Mouse (Mus musculus) bone marrow macrophage, adult 2 months (primary cell): ENCODE data around the gene Emc10. TPM values are rescaled to one million over a fixed set of nuclear protein-coding genes. Genes with fewer than 3 reads are reported as not detected.

ENCODE experiments used
- H3K27ac ChIP-seq: 2 replicates; pipeline ENCODE4 v1.5.1; 2012; ENCODE audit warnings: low read depth, low read length; ENCODE audit not compliant: insufficient read depth
- H3K4me1 ChIP-seq: 2 replicates; pipeline ENCODE4 v1.6.1; 2012; ENCODE audit warnings: low read length; ENCODE audit not compliant: control insufficient read depth, insufficient read depth
- H3K4me3 ChIP-seq: 2 replicates; pipeline ENCODE4 v1.5.1; 2012; ENCODE audit warnings: mild to moderate bottlenecking, low read length, moderate library complexity; ENCODE audit not compliant: insufficient read depth
- CTCF ChIP-seq: IDR thresholded peaks from 2 replicates; pipeline ENCODE4 v1.5.1; 2012; ENCODE audit warnings: low read depth, mild to moderate bottlenecking, low read length, moderate library complexity
- POLR2A ChIP-seq: IDR thresholded peaks from 2 replicates; pipeline ENCODE4 v1.6.1; 2012; ENCODE audit warnings: mild to moderate bottlenecking, low read depth, low read length, borderline replicate concordance
- polyA plus RNA-seq: library from polyadenylated mRNA; stranded (reverse); fragments of >200 nt; gene quantifications from 2 replicates; pipeline ENCODE4 v1.2.4, GENCODE M21; 2012; ENCODE audit not compliant: missing spikeins, insufficient read depth, insufficient read length

Gene Emc10
- 82.1 and 89.3 TPM in 2 replicates for polyA plus RNA-seq

GRCm38 (mm10) chr7:44495992-44496770 lies at the start of gene Emc10, which contains the start of gene Fam71e1:
Gene Emc10 (minus strand): TSS chr7:44496529.
Gene Fam71e1 (plus strand): TSS chr7:44496581.
- TF ChIP-seq POLR2A: 0 out of 2 replicates have a peak, but pooled peaks have one; percentile 56
- TF ChIP-seq CTCF: no peak
- peaks cover 12% of the 10 kb centered on the region for H3K4me1 ChIP-seq
- peak within 1 kb of the TSS; percentile 88 for H3K4me3 ChIP-seq
- peak within 1 kb of the TSS; percentile 72 for H3K27ac ChIP-seq

GRCm38 (mm10) chr7:44543071-44543470 lies 46.7 kb upstream of the Emc10 start:
- no peak overlapping the region for H3K27ac ChIP-seq
- 0 out of 2 replicates have a peak, but pooled peaks cover 2% of the 10 kb centered on the region for H3K4me1 ChIP-seq
- no peak for TF ChIP-seq CTCF
- TF ChIP-seq POLR2A: no peak

GRCm38 (mm10) chr7:44542555-44542954 lies 46.2 kb upstream of the Emc10 start:
- 0 out of 2 replicates have a peak, but pooled peaks cover 2% of the 10 kb centered on the region for H3K4me1 ChIP-seq
- no peak overlapping the region for H3K4me3 ChIP-seq
- TF ChIP-seq POLR2A (no peak), CTCF (no peak)
- no peak overlapping the region for H3K27ac ChIP-seq

More at GRCm38 (mm10) chr7:44543071-44543470, 46.7 kb upstream of the Emc10 start:
- H3K4me3 ChIP-seq: no peak overlapping the region

DNA sequence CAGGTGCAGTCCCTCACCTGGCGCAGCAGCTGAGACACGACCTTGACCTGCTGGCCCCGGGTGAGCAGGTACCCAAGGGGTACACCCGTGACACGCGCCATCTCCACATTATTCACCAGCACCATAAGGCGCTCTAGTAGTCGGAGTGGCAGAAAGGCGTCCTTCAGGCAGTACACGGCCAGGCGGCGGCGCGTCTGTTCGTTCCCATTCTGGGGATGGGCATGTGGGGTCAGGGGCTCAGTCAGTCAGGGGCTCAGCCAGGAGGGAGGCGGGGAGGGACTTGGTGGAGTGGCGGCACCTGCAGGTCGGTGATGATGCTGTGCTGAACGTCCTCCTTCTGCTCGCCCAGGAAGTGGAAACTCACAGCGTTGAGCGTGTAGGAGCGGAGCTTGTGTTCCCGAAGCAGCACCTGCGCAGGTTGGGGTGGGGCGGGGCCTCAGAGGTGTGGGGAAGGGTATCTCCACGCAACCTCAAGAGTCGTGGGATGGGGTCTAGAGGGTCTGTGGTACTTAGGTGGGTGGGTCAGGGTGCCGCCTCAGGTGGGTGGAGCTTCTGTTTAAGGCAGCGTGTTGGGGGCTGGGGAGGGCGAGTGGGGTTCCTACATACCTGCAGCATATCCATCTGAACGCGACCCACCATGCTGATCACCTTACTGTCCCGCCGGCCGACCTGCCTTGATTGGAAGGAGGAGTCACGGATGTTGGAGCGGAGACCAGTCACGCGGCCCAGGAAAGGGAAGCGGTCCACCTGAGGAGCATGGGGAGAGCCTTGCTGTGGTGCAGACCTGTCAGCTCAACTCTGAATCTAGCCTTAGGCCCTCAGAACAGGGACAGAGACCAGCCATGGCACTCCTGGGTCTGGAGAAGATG lies 42.7 kb upstream of the Emc10 start:
- no peak overlapping the region for H3K27ac ChIP-seq
- no peak overlapping the region for H3K4me3 ChIP-seq
- no peaks in the 10 kb centered on the region for H3K4me1 ChIP-seq
- no peak for TF ChIP-seq POLR2A
- TF ChIP-seq CTCF: no peak

DNA sequence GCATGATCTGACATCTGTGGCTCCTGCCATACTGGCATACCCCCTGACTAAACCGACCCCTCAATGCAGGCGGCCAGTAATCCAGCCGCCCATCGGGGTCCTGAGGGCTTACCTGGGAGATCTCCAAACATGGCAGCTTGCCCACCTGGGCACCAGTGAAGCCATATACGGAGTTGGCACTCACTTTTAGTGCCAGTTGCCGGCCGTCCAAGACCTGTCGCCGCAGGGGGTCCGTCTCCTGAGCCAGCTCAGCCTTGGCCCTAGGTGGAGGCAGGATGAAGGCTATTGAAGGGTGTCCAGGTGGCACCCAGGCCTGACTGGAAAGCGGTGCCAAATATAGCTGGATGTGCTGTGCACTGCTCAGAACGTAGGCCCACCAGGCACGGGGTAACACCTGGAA lies 41.2 kb upstream of the Emc10 start:
- Histone ChIP-seq H3K4me1 (no peaks in the 10 kb centered on the region), H3K27ac (no peak overlapping the region), H3K4me3 (no peak overlapping the region)
- TF ChIP-seq CTCF: no peak
- TF ChIP-seq POLR2A: no peak

- Histone ChIP-seq H3K4me1 (no peaks in the 10 kb centered on the region), H3K27ac (no peak overlapping the region), H3K4me3 (no peak overlapping the region)
- TF ChIP-seq POLR2A (no peak), CTCF (no peak)
Observed at GRCm38 (mm10) chr7:44537009-44537408, 40.7 kb upstream of the Emc10 start.

GRCm38 (mm10) chr7:44536590-44536968 lies 40.2 kb upstream of the Emc10 start:
- no peak overlapping the region for H3K4me3 ChIP-seq
- TF ChIP-seq CTCF: no peak
- H3K27ac ChIP-seq: no peak overlapping the region
- no peaks in the 10 kb centered on the region for H3K4me1 ChIP-seq

DNA sequence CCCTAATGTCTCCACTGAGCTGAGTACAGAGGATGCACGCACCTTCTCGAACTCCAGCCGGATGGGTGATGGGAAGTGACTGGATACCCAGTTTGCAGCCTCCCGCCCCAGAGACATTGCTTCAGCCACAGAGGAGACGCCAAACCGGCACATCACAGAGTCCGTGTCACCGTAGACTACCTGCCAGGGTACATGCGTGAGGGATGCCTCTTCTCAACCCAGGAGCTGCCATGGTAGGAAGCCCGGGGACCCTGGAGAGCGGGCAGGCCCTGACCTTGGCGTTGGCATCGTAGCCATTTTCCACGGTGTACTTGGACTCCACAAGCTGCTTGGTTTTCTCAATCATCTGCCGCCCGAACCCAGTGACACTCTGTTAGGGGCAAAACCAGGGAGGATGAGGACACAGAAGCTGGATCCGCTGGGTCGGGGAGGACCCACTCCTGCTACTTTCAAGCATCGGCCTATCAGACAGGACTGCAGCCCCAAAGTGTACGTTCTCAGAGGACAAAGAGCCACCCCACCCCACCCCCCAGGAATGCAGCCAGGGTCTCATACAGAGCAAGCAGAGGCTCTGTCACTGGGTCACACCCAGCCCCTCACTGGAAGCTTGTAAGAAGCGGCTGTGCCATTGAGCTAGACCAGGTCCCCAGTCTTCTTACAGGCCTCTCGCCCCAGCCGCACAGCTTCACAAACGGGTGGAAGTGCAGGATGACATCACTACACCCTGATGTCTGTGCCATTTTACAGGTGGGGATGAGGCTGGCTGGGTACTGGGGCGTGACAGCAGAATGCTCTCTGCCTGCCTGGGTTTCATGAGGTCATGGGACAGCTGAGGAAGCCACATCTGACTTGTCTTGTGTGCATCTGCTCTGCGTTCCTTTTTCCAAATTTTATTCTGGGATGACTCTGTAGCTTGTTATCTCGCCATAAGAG lies 39.6 kb upstream of the Emc10 start:
- no peaks in the 10 kb centered on the region for H3K4me1 ChIP-seq
- no peak overlapping the region for H3K27ac ChIP-seq
- no peak overlapping the region for H3K4me3 ChIP-seq
- TF ChIP-seq CTCF (no peak), POLR2A (no peak)
